Mouse (Mus musculus): ENCODE results near the gene P3h4. TPM values are rescaled to one million over a fixed set of nuclear protein-coding genes. Genes with fewer than 3 reads are reported as not detected.

Gene P3h4
- polyA plus RNA-seq (2012; rRNA removed), result 18.6 and 21.5 TPM in 2 replicates

GRCm38 (mm10) chr11:100414021-100414913 is at the start of gene P3h4:
TSS of gene P3h4 (minus strand) at chr11:100414836.

GRCm38 (mm10) chr11:100441797-100442196 is 27.2 kb upstream of the P3h4 start, which contains the start of the genes Nt5c3b and Klhl10:
TSS of gene Nt5c3b (minus strand) at chr11:100441808.
TSS of gene Klhl10 (plus strand) at chr11:100441917.

GRCm38 (mm10) chr11:100414914-100415822 is 532 bp upstream of the P3h4 start, which contains the start of gene Fkbp10:
TSS of gene Fkbp10 (plus strand) at chr11:100415697.

GRCm38 (mm10) chr11:100397600-100398389 is 16.8 kb downstream of the P3h4 start, which contains the start of gene Jup:
TSS of gene Jup (minus strand) at chr11:100397763.

Other genes with a start within 250 kb of the P3h4 start
- gene Krt9, start 221.6 kb downstream of the P3h4 start, polyA plus RNA-seq (2012; rRNA removed), result 0.12 and 0.16 TPM in 2 replicates
- gene Krt14, start 207.3 kb downstream of the P3h4 start, polyA plus RNA-seq (2012; rRNA removed), result 0.53 and 25.9 TPM in 2 replicates
- 0.05 and 5.7 TPM in 2 replicates for gene Krt16, start 165.9 kb downstream of the P3h4 start, polyA plus RNA-seq (2012; rRNA removed)
- 0.47 and 2.3 TPM in 2 replicates for gene Krt17, start 153.8 kb downstream of the P3h4 start, polyA plus RNA-seq (2012; rRNA removed)
- gene Krt42, start 145.0 kb downstream of the P3h4 start, polyA plus RNA-seq (2012; rRNA removed), result 0.08 TPM in 1 of 2 replicates, not detected in the other
- 346 and 359 TPM in 2 replicates for gene Eif1, start 95.0 kb downstream of the P3h4 start, polyA plus RNA-seq (2012; rRNA removed)
- gene Gast, start 80.4 kb downstream of the P3h4 start, polyA plus RNA-seq (2012; rRNA removed), result 0.16 and 0.25 TPM in 2 replicates
- gene Hap1, start 58.7 kb downstream of the P3h4 start, polyA plus RNA-seq (2012; rRNA removed), result 272 and 284 TPM in 2 replicates
- 57.0 and 66.3 TPM in 2 replicates for gene Jup, start 17.1 kb downstream of the P3h4 start, polyA plus RNA-seq (2012; rRNA removed)
- 15.9 and 24.1 TPM in 2 replicates for gene Fkbp10, start 861 bp upstream of the P3h4 start, polyA plus RNA-seq (2012; rRNA removed)
- gene Nt5c3b, start 27.0 kb upstream of the P3h4 start, polyA plus RNA-seq (2012; rRNA removed), result 119 and 121 TPM in 2 replicates
- gene Klhl10, start 27.1 kb upstream of the P3h4 start, polyA plus RNA-seq (2012; rRNA removed), result 1.2 and 1.4 TPM in 2 replicates
- gene Klhl11, start 57.9 kb upstream of the P3h4 start, polyA plus RNA-seq (2012; rRNA removed), result 7.3 and 7.7 TPM in 2 replicates
- 170 and 173 TPM in 2 replicates for gene Acly, start 113.2 kb upstream of the P3h4 start, polyA plus RNA-seq (2012; rRNA removed)
- gene Ttc25, start 130.8 kb upstream of the P3h4 start, polyA plus RNA-seq (2012; rRNA removed), result 1.2 and 1.4 TPM in 2 replicates
- 32.3 and 38.8 TPM in 2 replicates for gene Cnp, start 160.1 kb upstream of the P3h4 start, polyA plus RNA-seq (2012; rRNA removed)
- 76.1 and 76.4 TPM in 2 replicates for gene Nkiras2, start 204.4 kb upstream of the P3h4 start, polyA plus RNA-seq (2012; rRNA removed)
- 192 and 206 TPM in 2 replicates for gene Dnajc7, start 205.3 kb upstream of the P3h4 start, polyA plus RNA-seq (2012; rRNA removed)